Mouse (Mus musculus) spleen, postnatal 36 days (tissue): Measurements from ENCODE around the gene Foxp3.

Source experiments
- DNase-seq, 2 experiments: peaks; one replicate each; pipeline ENCODE4 v3.0.0; 2022; ENCODE audit warnings: low spot score in 2 of 2, mixed read lengths in 1 of 2

Foxp3 gene

DNA sequence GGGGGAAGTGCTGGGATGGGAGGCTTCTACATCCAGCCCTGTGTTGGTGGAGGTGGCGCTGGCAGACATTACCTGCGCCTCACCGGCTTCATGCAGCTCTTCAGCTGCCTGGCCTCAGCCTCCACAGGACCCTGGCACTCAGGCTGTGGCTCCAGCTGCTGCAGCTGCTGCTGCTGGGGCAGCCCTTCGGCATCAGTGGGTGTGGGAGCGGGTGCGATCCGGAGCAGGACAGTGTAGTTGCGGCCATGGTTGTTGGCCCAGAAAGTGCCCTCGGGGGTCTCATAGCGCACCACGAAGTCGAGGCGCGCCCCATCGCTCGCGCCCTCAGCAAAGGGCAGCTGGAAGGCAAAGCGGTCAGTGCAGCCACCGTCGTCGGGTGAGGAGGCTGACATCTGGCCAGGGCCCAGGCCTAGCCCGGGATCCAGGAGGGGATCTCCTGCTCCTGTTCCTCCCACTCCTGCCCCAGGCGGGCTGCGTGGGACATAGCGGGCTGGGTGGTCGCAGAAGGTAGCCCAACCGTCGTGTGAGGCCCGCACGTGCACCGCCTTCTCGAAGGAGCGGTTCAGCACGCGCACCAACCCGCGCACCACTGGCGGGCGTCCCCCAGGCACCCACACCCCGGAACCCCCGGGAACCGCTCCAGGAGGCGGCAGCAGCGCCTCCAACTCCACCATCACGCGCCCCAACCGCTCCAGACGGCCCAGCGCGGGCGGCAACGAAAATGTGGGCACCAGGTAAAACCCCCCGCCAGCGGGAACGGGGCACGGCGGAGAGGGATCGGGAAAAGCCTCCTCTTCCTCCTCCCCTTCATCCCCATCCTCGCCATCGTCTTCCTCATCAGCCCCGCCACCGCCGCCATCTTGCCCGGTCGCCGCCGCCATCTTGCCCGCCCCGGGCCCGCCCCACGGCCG, at the start of gene Foxp3:
Gene Foxp3 (plus strand): TSS at position 469 of the 911 bp plus-strand sequence.
- peak in 1 of 2 experiments; percentile 40 for DNase-seq

DNA sequence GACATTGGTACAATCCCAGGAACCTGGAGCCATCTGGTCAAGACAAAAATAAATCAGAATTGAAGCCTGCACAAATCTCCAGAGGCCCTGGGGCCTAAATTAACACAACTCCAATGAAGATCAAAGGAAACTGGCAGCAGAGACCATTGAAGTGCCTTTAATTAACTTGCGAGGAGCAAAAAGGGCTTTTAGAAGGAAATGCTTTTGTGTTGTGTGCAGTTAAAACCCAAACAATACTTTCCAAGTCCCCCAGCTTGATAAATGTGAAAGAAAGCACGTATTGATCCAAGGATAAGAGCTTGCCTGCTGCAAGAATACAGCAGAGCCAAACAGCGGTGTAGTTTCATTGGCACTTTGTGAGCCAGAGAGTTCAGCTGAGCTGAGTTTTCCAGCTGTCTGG, 48.5 kb upstream of the Foxp3 start:
- no peak for DNase-seq

DNA sequence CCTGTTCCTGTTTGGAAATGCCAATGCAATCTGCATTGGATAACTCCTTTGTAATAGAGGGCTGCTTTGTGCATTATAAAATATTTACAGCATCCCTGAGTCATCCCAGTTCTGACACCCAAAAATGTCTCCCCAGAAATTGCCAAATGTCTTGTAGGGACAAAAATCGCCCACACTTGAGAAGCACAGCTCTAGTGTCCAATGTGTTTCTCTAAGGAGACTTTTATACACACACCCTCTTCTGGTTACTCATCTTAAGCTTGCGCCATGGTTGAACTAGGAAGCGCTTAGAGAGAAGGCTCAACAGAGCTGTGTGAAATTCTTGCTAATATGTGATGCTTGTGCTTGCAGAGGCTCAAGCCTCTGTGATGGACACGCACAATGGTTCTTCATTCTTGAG, 20.0 kb upstream of the Foxp3 start:
- no peak for DNase-seq

DNA sequence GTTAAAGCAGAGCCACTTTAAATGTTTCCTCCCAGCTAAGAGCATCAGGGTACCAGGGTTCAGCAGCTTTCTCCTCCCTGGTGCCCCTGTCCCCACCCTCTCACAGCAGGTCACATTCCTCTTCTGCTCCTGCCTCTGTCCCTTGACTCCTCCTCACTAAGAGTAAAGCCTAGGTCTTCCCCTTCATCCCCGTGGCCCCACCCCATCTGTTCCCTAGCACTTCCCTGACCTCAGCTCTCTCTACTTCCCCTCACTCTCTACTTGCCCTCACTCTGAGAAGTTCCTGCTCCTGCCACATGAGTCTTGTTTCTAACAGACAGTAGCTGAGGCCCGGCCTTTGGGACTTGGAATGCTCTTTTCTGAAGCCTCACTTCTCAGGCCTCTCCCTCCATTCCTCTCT, 10.4 kb upstream of the Foxp3 start:
- no peak for DNase-seq

DNA sequence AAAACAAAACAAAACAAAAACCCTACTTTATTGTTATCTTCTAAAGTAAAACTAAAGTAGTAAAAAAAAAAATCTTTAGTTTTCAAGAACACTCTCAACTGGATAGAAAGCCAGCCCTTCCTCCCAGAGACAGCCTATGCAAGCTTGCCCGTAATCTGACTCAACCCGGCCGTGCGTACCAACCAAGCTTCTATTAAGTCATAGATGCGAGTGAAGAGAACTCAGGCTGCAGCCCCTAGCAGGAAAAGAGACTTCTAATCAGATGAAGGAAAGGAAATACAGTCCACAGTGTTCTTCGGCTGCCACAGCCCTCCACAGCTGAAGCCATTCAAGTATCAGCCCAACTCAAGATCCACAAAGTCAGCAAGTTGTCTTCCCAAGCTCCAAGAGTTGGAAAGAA, 7.1 kb upstream of the Foxp3 start:
- no peak for DNase-seq

DNA sequence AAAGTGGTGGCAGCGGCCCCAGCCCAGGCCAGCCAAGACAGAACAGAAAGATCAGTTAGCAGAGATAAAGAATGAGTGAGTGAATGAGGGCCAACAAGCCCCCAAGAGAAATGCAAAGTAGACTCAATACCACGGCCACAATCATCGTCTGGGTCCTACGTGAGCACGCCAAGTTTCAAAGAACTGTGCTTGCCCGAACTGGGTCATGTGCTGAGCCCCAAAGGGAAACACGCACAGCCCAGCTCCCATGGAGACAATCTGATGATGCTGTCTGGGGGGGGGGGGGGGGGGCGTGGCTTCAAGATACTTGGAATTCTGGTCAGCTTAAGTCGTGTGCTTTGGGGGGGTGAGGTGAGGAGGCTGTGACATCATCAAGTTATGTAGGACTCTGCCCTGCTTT, 6.0 kb upstream of the Foxp3 start:
- DNase-seq, result no peak

DNA sequence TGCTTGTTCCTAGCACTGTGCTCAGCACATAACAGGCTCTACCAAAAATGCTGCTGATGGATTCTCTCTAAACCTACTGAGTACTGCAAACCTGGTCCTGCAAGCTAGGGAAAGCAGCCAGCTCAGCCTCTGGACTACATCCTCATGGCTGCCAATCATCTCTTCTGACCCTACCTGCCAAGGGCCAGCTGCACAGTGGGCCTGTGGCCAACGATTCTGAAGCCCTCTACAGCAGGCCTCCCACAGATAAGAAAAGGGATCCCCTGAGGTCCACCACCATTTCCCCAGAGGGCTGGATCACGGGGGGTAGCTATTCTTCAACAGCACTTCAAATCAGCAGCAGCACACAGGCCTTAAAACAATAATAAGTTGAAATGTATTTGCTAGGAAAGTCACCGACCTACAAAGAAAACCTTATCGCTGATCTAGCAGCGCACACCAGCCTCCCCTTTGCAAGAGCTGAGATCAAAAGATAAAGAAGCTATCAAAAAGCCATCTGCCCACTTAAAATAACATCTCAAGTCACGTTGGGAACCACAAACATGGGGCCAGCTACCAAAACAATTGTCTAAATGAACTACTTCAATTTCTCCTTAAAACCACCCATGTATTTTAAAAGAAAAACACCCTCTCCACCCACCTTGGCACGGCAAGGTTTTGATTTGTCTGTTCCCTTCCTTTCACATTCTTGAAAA, 2.8 kb upstream of the Foxp3 start:
- no peak for DNase-seq

DNA sequence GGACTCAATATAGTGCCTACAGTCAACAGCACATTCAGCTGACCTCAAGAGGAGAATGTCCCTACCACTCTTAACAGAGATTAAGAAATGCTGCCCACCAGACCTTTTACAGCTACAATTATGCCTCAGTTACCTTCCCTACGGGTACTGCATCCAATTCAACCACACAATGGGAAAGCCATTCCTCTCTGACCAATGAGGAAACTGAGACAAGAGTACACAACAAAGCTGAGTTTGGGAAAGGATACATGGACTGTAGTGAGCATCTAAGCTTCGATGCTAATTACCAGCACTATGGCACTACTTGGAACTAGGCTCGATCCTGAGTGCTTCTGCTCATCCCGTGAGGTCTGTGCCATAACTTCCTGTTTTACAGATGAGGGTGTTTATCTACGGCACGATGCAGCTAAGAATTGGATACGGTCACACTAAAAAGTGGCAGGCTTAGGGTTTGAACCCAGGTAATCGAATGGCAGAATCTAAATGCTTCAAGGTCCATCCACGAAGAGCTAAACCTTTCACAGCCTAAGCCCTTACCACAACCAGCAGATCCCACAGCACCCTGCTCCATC, 1.8 kb upstream of the Foxp3 start:
- DNase-seq, result no peak

DNA sequence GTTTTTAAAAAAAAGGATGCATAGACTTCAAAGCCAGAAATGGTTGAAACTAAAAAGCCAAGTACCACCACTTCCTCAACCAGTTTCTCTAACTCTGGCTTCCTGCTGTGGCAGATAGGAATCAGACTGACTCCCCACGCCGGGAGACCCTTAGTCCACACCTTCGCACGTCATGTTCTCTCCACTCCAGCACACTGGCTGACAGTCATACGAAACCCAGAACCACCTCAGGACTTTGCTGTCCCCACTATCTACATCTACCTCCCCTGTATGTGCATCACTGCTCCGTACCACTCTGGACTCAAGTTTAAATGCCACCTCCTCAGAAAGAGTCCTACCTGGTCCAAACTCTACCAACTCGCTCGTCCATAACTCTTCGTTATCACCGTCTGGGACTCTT, 978 bp upstream of the Foxp3 start:
- DNase-seq, result no peak

DNA sequence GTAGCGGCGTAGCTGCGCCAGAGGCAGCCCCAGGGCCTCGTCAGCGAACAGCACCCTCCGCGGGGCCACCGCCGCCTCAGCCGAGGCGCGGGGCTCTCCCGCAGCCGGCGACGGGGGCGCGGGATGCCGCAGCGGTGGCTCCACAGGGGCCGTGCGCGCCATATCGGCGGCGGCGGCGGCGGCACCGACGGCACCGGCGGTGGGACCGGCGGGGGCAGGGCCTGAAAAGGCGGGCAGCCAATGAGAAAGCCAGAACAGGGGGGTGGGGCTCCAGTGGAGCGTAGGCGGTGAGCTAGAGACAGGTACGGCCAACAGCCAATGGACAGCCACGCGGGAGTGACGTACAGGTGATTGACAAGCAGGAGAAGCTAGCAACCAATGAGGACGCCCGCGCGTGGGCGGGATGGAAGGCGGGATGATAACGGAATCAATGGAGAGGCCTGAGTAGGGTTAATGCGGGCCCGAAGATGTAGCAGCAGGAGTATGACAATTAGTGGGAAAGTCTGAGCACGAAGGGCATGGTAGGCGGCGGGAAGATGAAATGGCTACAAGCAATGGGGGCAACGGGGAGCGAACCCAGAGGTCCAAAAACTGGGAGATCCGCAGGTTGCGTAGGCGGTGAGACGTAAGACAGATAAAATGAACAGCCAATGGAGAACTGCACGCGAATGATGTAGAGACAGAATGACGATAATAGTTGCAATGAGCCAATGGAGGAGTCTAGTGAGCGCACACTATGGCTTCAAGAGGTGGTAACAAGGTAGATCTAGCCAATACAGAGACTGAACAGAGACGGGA, 842 bp downstream of the Foxp3 start, which contains the start of gene Ppp1r3f:
Gene Ppp1r3f (minus strand): TSS at position 197 of the 798 bp plus-strand sequence.
- peak; percentile 94 to 96 for DNase-seq

DNA sequence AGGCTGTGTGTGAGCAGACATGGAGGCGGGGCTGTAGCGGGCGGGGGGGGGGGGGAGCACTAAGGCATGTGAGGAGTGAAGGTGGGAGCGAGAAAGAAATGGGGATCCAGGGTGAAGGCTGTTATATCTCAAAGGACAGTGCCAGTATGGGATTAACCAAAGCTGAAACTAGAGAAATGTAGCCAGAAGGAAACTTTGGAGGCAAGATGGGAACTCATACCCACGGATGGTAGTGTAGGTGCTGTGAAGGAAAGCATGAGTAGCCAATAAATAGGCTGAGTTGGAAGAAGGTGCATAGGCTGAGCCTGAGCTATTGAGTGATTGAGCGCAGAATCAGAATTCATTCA, 1.4 kb downstream of the Foxp3 start:
- no peak for DNase-seq

DNA sequence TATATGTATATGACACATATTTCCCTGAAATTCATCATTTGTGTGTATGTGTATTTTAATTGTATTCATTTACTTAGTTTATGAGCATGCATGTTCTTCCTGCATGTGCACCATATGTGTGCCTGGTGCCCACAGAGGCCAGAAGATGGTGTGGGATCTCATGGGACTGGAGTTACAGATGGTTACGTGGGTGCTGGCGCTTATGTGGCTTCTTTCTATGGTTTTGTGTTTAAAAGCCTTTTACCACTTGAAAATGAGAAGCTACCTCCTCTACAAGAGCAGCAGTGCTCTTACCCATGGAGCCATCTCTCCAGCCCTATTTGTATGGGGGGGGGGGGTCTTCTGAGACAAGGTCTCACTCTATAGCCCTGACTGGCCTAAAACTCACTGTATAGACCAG, 7.7 kb downstream of the Foxp3 start:
- DNase-seq, result no peak

DNA sequence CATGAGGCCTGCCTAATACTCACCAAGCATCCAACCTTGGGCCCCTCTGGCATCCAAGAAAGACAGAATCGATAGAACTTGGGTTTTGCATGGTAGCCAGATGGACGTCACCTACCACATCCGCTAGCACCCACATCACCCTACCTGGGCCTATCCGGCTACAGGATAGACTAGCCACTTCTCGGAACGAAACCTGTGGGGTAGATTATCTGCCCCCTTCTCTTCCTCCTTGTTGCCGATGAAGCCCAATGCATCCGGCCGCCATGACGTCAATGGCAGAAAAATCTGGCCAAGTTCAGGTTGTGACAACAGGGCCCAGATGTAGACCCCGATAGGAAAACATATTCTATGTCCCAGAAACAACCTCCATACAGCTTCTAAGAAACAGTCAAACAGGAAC, 10.4 kb downstream of the Foxp3 start:
- DNase-seq, result no peak

DNA sequence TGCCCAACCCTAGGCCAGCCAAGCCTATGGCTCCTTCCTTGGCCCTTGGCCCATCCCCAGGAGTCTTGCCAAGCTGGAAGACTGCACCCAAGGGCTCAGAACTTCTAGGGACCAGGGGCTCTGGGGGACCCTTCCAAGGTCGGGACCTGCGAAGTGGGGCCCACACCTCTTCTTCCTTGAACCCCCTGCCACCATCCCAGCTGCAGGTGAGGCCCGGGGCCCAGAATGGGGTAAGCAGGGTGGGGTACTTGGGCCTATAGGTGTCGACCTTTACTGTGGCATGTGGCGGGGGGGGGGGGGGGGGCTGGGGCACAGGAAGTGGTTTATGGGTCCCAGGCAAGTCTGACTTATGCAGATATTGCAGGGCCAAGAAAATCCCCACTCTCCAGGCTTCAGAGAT, 12.9 kb downstream of the Foxp3 start:
- DNase-seq, result no peak

DNA sequence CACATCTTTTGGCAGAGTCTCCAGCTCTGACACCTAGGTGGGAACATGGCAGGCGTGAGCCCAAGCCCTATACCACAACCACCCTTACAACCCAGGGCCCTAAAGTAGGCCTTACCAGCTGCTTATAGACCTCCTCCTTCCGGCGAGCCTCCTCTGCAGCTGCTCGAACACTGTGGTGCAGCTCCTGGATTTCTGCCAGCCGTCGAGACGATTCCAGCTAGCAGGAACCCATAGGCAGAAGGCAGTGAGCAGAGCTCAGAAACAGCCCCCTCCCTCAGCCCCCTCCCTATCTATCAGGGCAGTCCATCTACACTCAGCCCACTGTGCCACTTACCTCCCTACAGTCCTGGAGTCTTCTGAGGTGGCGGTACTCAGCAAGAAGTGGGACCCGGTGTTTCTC, 21.9 kb downstream of the Foxp3 start:
- DNase-seq, result no peak

DNA sequence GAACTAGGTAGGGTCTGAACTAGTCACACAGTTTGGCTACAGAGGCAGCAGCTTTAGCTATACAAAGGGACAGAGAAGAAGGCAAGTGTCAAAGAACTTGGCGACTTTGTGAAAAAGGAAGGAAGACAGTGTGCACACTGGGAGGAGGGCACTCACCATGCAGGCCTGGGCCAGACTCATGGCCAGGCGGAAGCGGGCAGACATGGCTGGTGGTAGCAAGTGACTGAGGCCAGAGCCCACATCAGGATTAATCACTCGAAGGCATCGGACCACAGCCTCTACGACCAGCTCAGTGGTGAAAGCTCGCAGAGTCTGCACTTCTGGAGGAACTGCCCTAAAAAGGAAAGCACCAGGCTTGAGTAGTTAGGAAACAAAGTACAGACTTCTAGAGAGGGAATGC, 30.6 kb downstream of the Foxp3 start:
- no peak for DNase-seq

DNA sequence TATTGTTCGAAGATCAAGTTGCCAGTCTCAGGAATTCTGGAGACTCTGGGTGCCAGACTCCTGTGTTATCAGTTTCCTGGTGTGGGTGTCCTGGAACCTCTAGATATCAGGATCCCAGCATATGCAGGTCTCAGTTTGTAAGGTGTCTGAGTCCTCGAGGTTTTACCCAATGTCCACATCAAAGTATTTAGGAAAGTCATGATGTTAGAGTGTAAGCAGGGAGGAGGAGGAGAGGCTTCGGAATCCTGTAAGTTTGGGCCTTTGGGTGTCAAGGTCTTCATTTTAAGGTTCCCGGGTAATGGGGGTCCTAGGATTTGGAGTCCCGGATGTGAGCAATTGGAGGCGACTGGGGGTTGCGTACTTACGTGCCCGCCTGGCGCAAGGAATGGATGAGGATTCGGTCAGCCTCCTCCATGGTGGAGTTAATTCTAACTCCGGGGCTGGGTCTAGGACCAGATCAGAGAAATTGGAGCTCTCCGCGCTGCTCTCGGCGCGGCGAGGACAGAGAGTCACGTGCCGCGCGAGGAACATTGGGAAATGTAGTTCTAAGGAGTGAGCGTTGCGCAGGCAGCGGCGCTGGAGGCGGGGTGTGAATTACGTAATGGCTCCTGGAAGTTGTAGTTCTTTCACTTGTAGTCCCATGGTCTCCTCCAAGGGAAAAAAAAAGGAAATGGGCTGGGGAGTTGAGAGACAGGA, 31.6 kb downstream of the Foxp3 start, which contains the start of gene Ccdc22:
Gene Ccdc22 (minus strand): TSS at position 639 of the 696 bp plus-strand sequence.
- peak; percentile 77 to 83 for DNase-seq

DNA sequence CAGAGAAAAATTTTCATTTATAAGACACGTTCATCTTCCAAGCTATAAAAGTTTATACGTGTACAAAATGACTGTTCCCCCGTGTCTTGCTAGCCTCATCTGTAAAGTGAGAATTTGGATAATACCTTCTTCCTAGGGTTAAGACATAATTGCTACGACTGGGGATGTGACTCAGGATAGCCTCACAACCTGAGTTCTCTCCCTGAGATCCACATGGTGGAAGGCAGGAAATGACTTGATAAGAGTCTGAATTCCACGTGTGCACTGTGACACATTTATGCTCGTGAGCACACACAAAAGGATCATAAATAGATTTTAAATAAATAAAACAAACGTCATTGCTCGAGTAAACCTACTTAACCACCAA, 32.1 kb downstream of the Foxp3 start:
- no peak for DNase-seq

DNA sequence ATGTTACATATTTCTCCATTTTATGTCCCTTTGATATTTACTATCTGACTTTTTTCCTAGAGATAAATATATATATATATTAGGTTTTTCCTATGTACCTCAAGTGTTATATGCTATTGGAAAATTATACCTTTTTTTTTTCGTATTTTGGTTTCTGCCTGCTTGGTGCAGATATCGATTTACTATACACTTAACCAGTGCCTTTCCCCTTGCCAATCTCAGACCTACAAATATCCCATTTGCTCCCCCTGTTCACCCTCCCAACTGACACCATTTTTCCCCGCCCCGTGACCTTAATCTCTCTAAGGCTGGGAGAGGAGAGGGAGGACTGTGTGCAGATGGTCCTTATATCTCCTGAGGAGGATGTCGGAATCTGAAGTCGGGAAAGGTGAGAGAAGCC, 33.3 kb downstream of the Foxp3 start, which contains the start of gene Cacna1f:
Gene Cacna1f (plus strand): TSS at position 301 of the 400 bp plus-strand sequence.
- DNase-seq, result no peak

DNA sequence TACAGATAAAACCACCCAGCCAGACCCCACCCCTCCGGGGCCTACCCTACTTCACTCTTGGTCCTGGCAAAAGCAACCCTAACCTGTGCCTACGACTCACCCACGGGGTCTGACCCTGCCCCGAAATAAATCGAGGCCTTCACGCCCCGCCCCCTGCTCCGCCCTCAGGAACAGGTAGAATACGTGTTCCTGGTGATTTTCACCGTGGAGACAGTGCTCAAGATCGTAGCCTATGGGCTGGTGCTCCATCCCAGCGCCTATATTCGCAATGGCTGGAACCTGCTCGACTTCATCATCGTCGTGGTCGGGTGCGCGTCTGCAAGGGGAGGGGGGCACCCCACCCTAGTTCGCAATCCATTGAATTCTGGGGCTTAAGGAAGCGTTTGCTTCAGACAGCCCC, 36.6 kb downstream of the Foxp3 start:
- no peak for DNase-seq

DNA sequence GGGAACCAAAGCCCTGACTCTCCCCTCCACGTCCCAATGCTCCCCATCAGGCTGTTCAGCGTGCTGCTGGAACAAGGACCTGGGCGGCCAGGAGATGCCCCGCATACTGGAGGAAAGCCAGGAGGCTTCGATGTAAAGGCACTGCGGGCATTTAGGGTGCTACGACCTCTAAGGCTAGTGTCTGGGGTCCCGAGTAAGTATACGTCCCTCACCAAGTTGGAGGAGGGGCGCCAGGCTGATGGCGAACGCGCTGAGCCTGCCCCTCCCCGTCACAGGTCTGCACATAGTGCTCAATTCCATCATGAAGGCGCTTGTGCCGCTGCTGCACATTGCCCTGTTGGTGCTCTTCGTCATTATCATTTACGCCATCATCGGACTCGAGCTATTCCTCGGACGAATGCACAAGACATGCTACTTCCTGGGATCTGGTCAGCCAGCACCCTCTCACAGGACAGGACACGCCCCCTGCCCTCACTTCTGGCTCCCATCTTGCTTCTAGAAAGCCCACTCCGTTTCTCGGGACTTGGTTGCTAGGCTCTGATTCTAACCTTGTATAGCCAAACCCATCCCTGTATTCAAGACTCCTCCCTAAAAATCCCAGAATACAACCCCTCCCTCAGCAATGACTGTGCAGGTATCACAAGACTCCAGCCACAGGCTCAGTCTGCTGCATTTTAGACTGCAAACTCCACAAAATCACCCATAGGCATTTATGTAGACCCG, 37.3 kb downstream of the Foxp3 start:
- DNase-seq, result no peak
